In the genomic region with DNA sequence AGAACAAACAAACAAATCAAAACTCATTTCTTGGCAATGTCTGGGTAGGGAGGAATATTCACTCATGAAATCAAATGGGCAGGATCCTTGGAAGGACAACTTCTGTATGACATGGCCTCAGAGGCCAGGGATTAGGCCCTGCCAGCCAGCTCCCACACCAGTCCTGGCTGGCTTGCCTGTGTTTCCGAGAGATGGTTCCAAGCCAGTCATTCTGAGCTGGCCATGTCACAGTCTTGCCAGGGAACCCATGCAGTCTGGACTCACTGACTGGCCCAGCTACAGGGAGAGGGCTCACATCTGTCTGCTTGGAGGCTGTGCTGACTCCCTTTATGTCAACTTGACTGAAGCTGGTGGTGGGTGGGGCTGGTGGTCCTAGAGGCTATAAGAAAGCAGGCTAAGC, we compare ENCODE assay signal across 24 mouse cellular contexts. TPM values are rescaled to one million over a fixed set of nuclear protein-coding genes. Genes with fewer than 3 reads are reported as not detected.
DNase-seq lines count a peak whose midpoint lies in the region; ATAC-seq lines count a peak whose summit lies in the region.
"Had no signal": no experiment of that assay in that cellular context is flagged by ENCODE, and none has a peak within 500 bp of the region (broad histone marks: within the 10 kb centered on the region; RNA-seq: fewer than 3 reads in every experiment).

No protein-coding gene starts in this region.

- H3K27ac ChIP-seq in heart, embryonic 12.5 days (ENCODE audit: poor library complexity, severe bottlenecking), result no peak overlapping the region
- H3K27ac ChIP-seq: embryonic facial prominence, embryonic 15.5 days; hindbrain, postnatal 0 days; liver, embryonic 15.5 days; neural tube, embryonic 15.5 days had no signal

- H3K4me3 ChIP-seq in heart, embryonic 12.5 days, result no peak overlapping the region
- H3K4me3 ChIP-seq: embryonic facial prominence, embryonic 15.5 days; liver, embryonic 15.5 days; megakaryocyte, embryonic 14.5 days; neural tube, embryonic 15.5 days had no signal

- peak; percentile 54 for DNase-seq in adrenal gland, adult 2 months
- no peak for DNase-seq in adrenal gland, postnatal 25 days
- DNase-seq in heart, adult 18-20 months, result peak; percentile 64 to 80
- peak; percentile 22 for DNase-seq in 3134 (ENCODE audit: extremely low read depth, insufficient read length, low spot score)
- peak; percentile 47 to 57 for DNase-seq in heart, adult 9 months (ENCODE audit: low spot score in 2 of 2)
- DNase-seq in frontal cortex, postnatal 14 days (ENCODE audit: low spot score in 2 of 2), result no peak
- DNase-seq in lung, postnatal 4 days, result no peak
- DNase-seq: cerebellum, adult 11 months; cerebellum, postnatal 25 days; forebrain, postnatal 0 days; kidney, adult 11 months; kidney, postnatal 10 days; lung, postnatal 14 days; right cerebral cortex, postnatal 14 days; thymus, postnatal 4 days had no signal

- H3K4me1 ChIP-seq in heart, embryonic 12.5 days (replicated peaks), result peaks cover 19% of the 10 kb centered on the region

- H3K36me3 ChIP-seq in heart, embryonic 12.5 days, result no peaks in the 10 kb centered on the region
- H3K36me3 ChIP-seq: embryonic facial prominence, embryonic 15.5 days; liver, embryonic 15.5 days; neural tube, embryonic 15.5 days had no signal

- WGBS in heart, embryonic 12.5 days, result 85% methylated on average over 1 of the region's 1 CpGs

- no peaks in the 10 kb centered on the region for H3K27me3 ChIP-seq in heart, embryonic 12.5 days (replicated peaks)
- H3K27me3 ChIP-seq: embryonic facial prominence, embryonic 15.5 days; liver, embryonic 15.5 days; Patski had no signal

- ATAC-seq in heart, embryonic 12.5 days (ENCODE audit: insufficient number of reproducible peaks, low FRiP score), result no peak
- ATAC-seq: CD4-positive, CD25-positive, alpha-beta regulatory T cell, adult 4 months; forebrain, postnatal 0 days; hindbrain, postnatal 0 days; midbrain, embryonic 16.5 days; Patski had no signal

- no peak overlapping the region for H3K9ac ChIP-seq in heart, embryonic 12.5 days
- H3K9ac ChIP-seq: embryonic facial prominence, embryonic 15.5 days; forebrain, postnatal 0 days; liver, embryonic 15.5 days; neural tube, embryonic 15.5 days had no signal

- H3K4me2 ChIP-seq in heart, embryonic 12.5 days, result no peak overlapping the region
- H3K4me2 ChIP-seq: embryonic facial prominence, embryonic 15.5 days; liver, embryonic 15.5 days; neural tube, embryonic 15.5 days had no signal

- H3K9me3 ChIP-seq in heart, embryonic 12.5 days (replicated peaks), result no peaks in the 10 kb centered on the region
- H3K9me3 ChIP-seq: embryonic facial prominence, embryonic 15.5 days; liver, embryonic 15.5 days; neural tube, embryonic 15.5 days had no signal

RNA-seq across cellular contexts. Expression of a gene that starts 20.5 kb away (rescaled TPM):
- 10 to 100 TPM; 27.8 to 41.3 TPM for total RNA-seq in adrenal gland, adult 2 months (2021)
- 187 and 230 TPM in 2 replicates for polyA plus RNA-seq in adrenal gland, adult 2 months (2012; rRNA removed)
- total RNA-seq in adrenal gland, postnatal 25 days (2021), result 31.6 and 39.7 TPM in 2 replicates
- total RNA-seq in heart, adult 18-20 months (2021), result 10 to 100 TPM; 13.1 TPM
- polyA plus RNA-seq in heart, embryonic 12.5 days (2016; fragmentation: Nextera tagmentation; extraction: Ambion mirVana), result 104 TPM in 2 replicates

RNA-seq across cellular contexts. Expression of a gene that starts 41.8 kb away (rescaled TPM):
- 1 to 10 TPM; 4.9 to 7.3 TPM for total RNA-seq in adrenal gland, adult 2 months (2021)
- 23.2 and 32.4 TPM in 2 replicates for polyA plus RNA-seq in adrenal gland, adult 2 months (2012; rRNA removed)
- 5.9 and 6.1 TPM in 2 replicates for total RNA-seq in adrenal gland, postnatal 25 days (2021)
- 10 to 100 TPM; 11.5 to 11.6 TPM for total RNA-seq in heart, adult 18-20 months (2021)
- polyA plus RNA-seq in heart, embryonic 12.5 days (2016; fragmentation: Nextera tagmentation; extraction: Ambion mirVana), result 14.9 and 16.2 TPM in 2 replicates
- polyA plus RNA-seq: CD4-positive, CD25-positive, alpha-beta regulatory T cell, adult 4 months had no signal

Comparison
In these comparisons a context has a peak if more than half of its experiments do, and no peak if none do; other contexts are left out.
1. DNase-seq: peak in adrenal gland, adult 2 months (single experiment), heart, adult 18-20 months (2 of 2), 3134 (single experiment) and heart, adult 9 months (2 of 2); none in adrenal gland, postnatal 25 days (single experiment), frontal cortex, postnatal 14 days (0 of 2) and lung, postnatal 4 days (0 of 2).